Mouse (Mus musculus): ENCODE results near the gene Thbs3. TPM values are rescaled to one million over a fixed set of nuclear protein-coding genes. Genes with fewer than 3 reads are reported as not detected.

Thbs3 gene
- polyA plus RNA-seq, 1 experiment from 2014 or later, result 58.4 TPM

- no peak overlapping the region for H3K4me2 ChIP-seq
- 51% methylated on average over 3 of the region's 3 CpGs for WGBS
- no peaks in the 10 kb centered on the region for H3K36me3 ChIP-seq
- H3K9ac ChIP-seq, result no peak overlapping the region
- no peak overlapping the region for H3K4me3 ChIP-seq
- no peaks in the 10 kb centered on the region for H3K9me3 ChIP-seq
- H3K27me3 ChIP-seq, result no peaks in the 10 kb centered on the region
- no peaks in the 10 kb centered on the region for H3K4me1 ChIP-seq
- H3K27ac ChIP-seq, result no peak overlapping the region
- ATAC-seq (ENCODE audit: borderline replicate concordance, extremely low read depth, low FRiP score, low TSS enrichment), result no peak
Measured at GRCm38 (mm10) chr3:89260211-89260610, 45.2 kb downstream of the Thbs3 start.

- Histone ChIP-seq H3K27ac (peak overlapping the region; percentile 69), H3K4me1 (peaks cover 10% of the 10 kb centered on the region), H3K9ac (no peak overlapping the region), H3K4me2 (no peak overlapping the region), H3K9me3 (no peaks in the 10 kb centered on the region), H3K27me3 (no peaks in the 10 kb centered on the region), H3K4me3 (no peak overlapping the region), H3K36me3 (no peaks in the 10 kb centered on the region)
- 62% methylated on average over 10 of the region's 10 CpGs for WGBS
- ATAC-seq (ENCODE audit: borderline replicate concordance, extremely low read depth, low FRiP score, low TSS enrichment), result no peak
Measured at GRCm38 (mm10) chr3:89262417-89262816, 47.4 kb downstream of the Thbs3 start.

- Histone ChIP-seq H3K36me3 (0 out of 2 replicates have a peak, but pooled peaks cover 3% of the 10 kb centered on the region), H3K9me3 (no peaks in the 10 kb centered on the region), H3K4me1 (peaks cover 38% of the 10 kb centered on the region), H3K27me3 (no peaks in the 10 kb centered on the region), H3K9ac (peak overlapping the region; percentile 73), H3K4me3 (peak overlapping the region; percentile 60), H3K27ac (peak overlapping the region; percentile 70), H3K4me2 (peak overlapping the region; percentile 68)
- peak; percentile 75; the same call in 1 of the 2 replicates for ATAC-seq (ENCODE audit: borderline replicate concordance, extremely low read depth, low FRiP score, low TSS enrichment)
- 0% methylated on average over 20 of the region's 20 CpGs for WGBS
Measured at GRCm38 (mm10) chr3:89266439-89266893, 51.5 kb downstream of the Thbs3 start.

- Histone ChIP-seq H3K9ac (no peak overlapping the region), H3K4me2 (peak overlapping the region; percentile 69), H3K27ac (0 out of 2 replicates have a peak overlapping the region, but pooled peaks have one; percentile 90), H3K36me3 (peaks cover 21% of the 10 kb centered on the region), H3K4me1 (peaks cover 50% of the 10 kb centered on the region), H3K9me3 (no peaks in the 10 kb centered on the region), H3K4me3 (0 out of 2 replicates have a peak overlapping the region, but pooled peaks have one; percentile 56), H3K27me3 (no peaks in the 10 kb centered on the region)
- 62% methylated on average over 8 of the region's 8 CpGs for WGBS
- no peak for ATAC-seq (ENCODE audit: borderline replicate concordance, extremely low read depth, low FRiP score, low TSS enrichment)
Measured at GRCm38 (mm10) chr3:89268916-89269315, 53.9 kb downstream of the Thbs3 start.

GRCm38 (mm10) chr3:89270051-89270755 lies 55.2 kb downstream of the Thbs3 start, which contains the start of gene Slc50a1:
TSS of gene Slc50a1 (minus strand) at chr3:89270570.
- Histone ChIP-seq H3K27ac (peak within 1 kb of the TSS; percentile 90), H3K9me3 (no peaks in the 10 kb centered on the region), H3K9ac (peak within 1 kb of the TSS; percentile 73), H3K4me3 (peak within 1 kb of the TSS; percentile 56), H3K36me3 (peaks cover 26% of the 10 kb centered on the region), H3K4me2 (peak within 1 kb of the TSS; percentile 69), H3K27me3 (no peaks in the 10 kb centered on the region), H3K4me1 (peaks cover 50% of the 10 kb centered on the region)
- peak; percentile 69; the same call in 1 of the 2 replicates for ATAC-seq (ENCODE audit: borderline replicate concordance, extremely low read depth, low FRiP score, low TSS enrichment)
- 2% methylated on average over 39 of the region's 39 CpGs for WGBS

- Histone ChIP-seq H3K9ac (peak overlapping the region; percentile 73), H3K4me1 (peaks cover 48% of the 10 kb centered on the region)
- no peak for ATAC-seq (ENCODE audit: borderline replicate concordance, extremely low read depth, low FRiP score, low TSS enrichment)
Measured at GRCm38 (mm10) chr3:89270891-89271290, 55.9 kb downstream of the Thbs3 start.

GRCm38 (mm10) chr3:89271760-89272159 lies 56.8 kb downstream of the Thbs3 start:
- H3K36me3 ChIP-seq, result peaks cover 34% of the 10 kb centered on the region
- ATAC-seq (ENCODE audit: borderline replicate concordance, extremely low read depth, low FRiP score, low TSS enrichment), result no peak
- no peak overlapping the region for H3K27ac ChIP-seq
- H3K4me2 ChIP-seq, result no peak overlapping the region
- no peak overlapping the region for H3K4me3 ChIP-seq
- H3K9me3 ChIP-seq, result no peaks in the 10 kb centered on the region
- H3K27me3 ChIP-seq, result no peaks in the 10 kb centered on the region
- WGBS, result 38% methylated on average over 6 of the region's 6 CpGs
- peaks cover 53% of the 10 kb centered on the region for H3K4me1 ChIP-seq
- no peak overlapping the region for H3K9ac ChIP-seq

More at GRCm38 (mm10) chr3:89270891-89271290, 55.9 kb downstream of the Thbs3 start:
- Histone ChIP-seq H3K27me3 (no peaks in the 10 kb centered on the region), H3K9me3 (no peaks in the 10 kb centered on the region), H3K4me3 (peak overlapping the region; percentile 56; the same call in 1 of the 2 replicates), H3K4me2 (peak overlapping the region; percentile 69), H3K36me3 (peaks cover 32% of the 10 kb centered on the region), H3K27ac (peak overlapping the region; percentile 90)
- WGBS, result 54% methylated on average over 6 of the region's 6 CpGs

GRCm38 (mm10) chr3:89276061-89276460 lies 61.1 kb downstream of the Thbs3 start:
- H3K4me1 ChIP-seq, result peaks cover 47% of the 10 kb centered on the region
- H3K9me3 ChIP-seq, result no peaks in the 10 kb centered on the region
- no peak overlapping the region for H3K9ac ChIP-seq
- H3K27ac ChIP-seq, result no peak overlapping the region
- H3K36me3 ChIP-seq, result peaks cover 31% of the 10 kb centered on the region
- 86% methylated on average over 13 of the region's 13 CpGs for WGBS
- H3K27me3 ChIP-seq, result peaks cover 4% of the 10 kb centered on the region; the same call in 1 of the 2 replicates
- peak overlapping the region; percentile 85 for H3K4me2 ChIP-seq
- no peak overlapping the region for H3K4me3 ChIP-seq
- no peak for ATAC-seq (ENCODE audit: borderline replicate concordance, extremely low read depth, low FRiP score, low TSS enrichment)

MicroRNA genes within 50 kb of the gene (microRNA counts, 519-probe panel; counts per million panel counts)
- 2,091 counts per million, percentile 21 among the panel's probes with 10 or more counts for microRNA mmu-miR-92b

Small RNA genes lying within 50 kb of the gene (microRNA-seq; reads per million reads assigned to microRNA genes)
- gene Mir92b, result 2,359 reads per million, percentile 84 among the genes with 10 or more reads in this experiment

Other genes starting within 250 kb of the Thbs3 start
- gene Rusc1, start 121.9 kb upstream of the Thbs3 start, polyA plus RNA-seq (2015; fragmentation: Nextera tagmentation; extraction: Ambion mirVana), result 16.0 and 16.6 TPM in 2 replicates
- 0.17 TPM in 1 of 2 replicates, not detected in the other for gene Gm43738, start 114.1 kb upstream of the Thbs3 start, polyA plus RNA-seq (2015; fragmentation: Nextera tagmentation; extraction: Ambion mirVana)
- gene Fdps, start 113.2 kb upstream of the Thbs3 start, polyA plus RNA-seq (2015; fragmentation: Nextera tagmentation; extraction: Ambion mirVana), result 166 TPM in 2 replicates
- gene Pklr, start 79.0 kb upstream of the Thbs3 start, polyA plus RNA-seq (2015; fragmentation: Nextera tagmentation; extraction: Ambion mirVana), result 0.17 and 0.92 TPM in 2 replicates
- gene Hcn3, start 55.0 kb upstream of the Thbs3 start, polyA plus RNA-seq (2015; fragmentation: Nextera tagmentation; extraction: Ambion mirVana), result 1.2 and 1.9 TPM in 2 replicates
- 27.8 and 28.9 TPM in 2 replicates for gene Clk2, start 50.4 kb upstream of the Thbs3 start, polyA plus RNA-seq (2015; fragmentation: Nextera tagmentation; extraction: Ambion mirVana)
- gene Scamp3, start 37.7 kb upstream of the Thbs3 start, polyA plus RNA-seq (2015; fragmentation: Nextera tagmentation; extraction: Ambion mirVana), result 106 and 110 TPM in 2 replicates
- gene Fam189b, start 32.0 kb upstream of the Thbs3 start, polyA plus RNA-seq (2015; fragmentation: Nextera tagmentation; extraction: Ambion mirVana), result 12.9 and 18.4 TPM in 2 replicates
- gene Gba, start 12.3 kb upstream of the Thbs3 start, polyA plus RNA-seq (2015; fragmentation: Nextera tagmentation; extraction: Ambion mirVana), result 37.2 and 42.6 TPM in 2 replicates
- 195 and 197 TPM in 2 replicates for gene Mtx1, start 11.9 kb downstream of the Thbs3 start, polyA plus RNA-seq (2015; fragmentation: Nextera tagmentation; extraction: Ambion mirVana)
- gene Muc1, start 13.9 kb downstream of the Thbs3 start, polyA plus RNA-seq (2015; fragmentation: Nextera tagmentation; extraction: Ambion mirVana), result 74.3 and 88.9 TPM in 2 replicates
- 282 and 311 TPM in 2 replicates for gene Krtcap2, start 30.8 kb downstream of the Thbs3 start, polyA plus RNA-seq (2015; fragmentation: Nextera tagmentation; extraction: Ambion mirVana)
- gene Trim46, start 31.1 kb downstream of the Thbs3 start, polyA plus RNA-seq (2015; fragmentation: Nextera tagmentation; extraction: Ambion mirVana), result 7.2 and 7.9 TPM in 2 replicates
- 122 and 130 TPM in 2 replicates for gene Dpm3, start 44.2 kb downstream of the Thbs3 start, polyA plus RNA-seq (2015; fragmentation: Nextera tagmentation; extraction: Ambion mirVana)
- 62.3 and 65.4 TPM in 2 replicates for gene Slc50a1, start 55.4 kb downstream of the Thbs3 start, polyA plus RNA-seq (2015; fragmentation: Nextera tagmentation; extraction: Ambion mirVana)
- 89.7 and 94.5 TPM in 2 replicates for gene Efna1, start 66.0 kb downstream of the Thbs3 start, polyA plus RNA-seq (2015; fragmentation: Nextera tagmentation; extraction: Ambion mirVana)
- 5.8 and 6.0 TPM in 2 replicates for gene Efna3, start 107.8 kb downstream of the Thbs3 start, polyA plus RNA-seq (2015; fragmentation: Nextera tagmentation; extraction: Ambion mirVana)
- gene Efna4, start 122.8 kb downstream of the Thbs3 start, polyA plus RNA-seq (2015; fragmentation: Nextera tagmentation; extraction: Ambion mirVana), result 29.0 and 29.9 TPM in 2 replicates
- 61.5 and 63.0 TPM in 2 replicates for gene Adam15, start 134.8 kb downstream of the Thbs3 start, polyA plus RNA-seq (2015; fragmentation: Nextera tagmentation; extraction: Ambion mirVana)
- 0.11 and 0.19 TPM in 2 replicates for gene Dcst2, start 146.8 kb downstream of the Thbs3 start, polyA plus RNA-seq (2015; fragmentation: Nextera tagmentation; extraction: Ambion mirVana)
- 0.21 TPM in 1 of 2 replicates, not detected in the other for gene Dcst1, start 150.1 kb downstream of the Thbs3 start, polyA plus RNA-seq (2015; fragmentation: Nextera tagmentation; extraction: Ambion mirVana)
- 3.7 TPM in 2 replicates for gene Zbtb7b, start 179.6 kb downstream of the Thbs3 start, polyA plus RNA-seq (2015; fragmentation: Nextera tagmentation; extraction: Ambion mirVana)
- gene Lenep, start 187.6 kb downstream of the Thbs3 start, polyA plus RNA-seq (2015; fragmentation: Nextera tagmentation; extraction: Ambion mirVana), result not detected in 2 replicates
- 21.3 and 23.1 TPM in 2 replicates for gene Flad1, start 196.7 kb downstream of the Thbs3 start, polyA plus RNA-seq (2015; fragmentation: Nextera tagmentation; extraction: Ambion mirVana)
- 556 and 595 TPM in 2 replicates for gene Cks1b, start 203.2 kb downstream of the Thbs3 start, polyA plus RNA-seq (2015; fragmentation: Nextera tagmentation; extraction: Ambion mirVana)
- 108 and 111 TPM in 2 replicates for gene Shc1, start 203.3 kb downstream of the Thbs3 start, polyA plus RNA-seq (2015; fragmentation: Nextera tagmentation; extraction: Ambion mirVana)
- gene Pygo2, start 215.0 kb downstream of the Thbs3 start, polyA plus RNA-seq (2015; fragmentation: Nextera tagmentation; extraction: Ambion mirVana), result 40.6 and 41.1 TPM in 2 replicates
- gene Pbxip1, start 221.5 kb downstream of the Thbs3 start, polyA plus RNA-seq (2015; fragmentation: Nextera tagmentation; extraction: Ambion mirVana), result 32.6 and 35.0 TPM in 2 replicates
- 48.0 and 50.5 TPM in 2 replicates for gene Pmvk, start 239.4 kb downstream of the Thbs3 start, polyA plus RNA-seq (2015; fragmentation: Nextera tagmentation; extraction: Ambion mirVana)

Data from lung, embryonic 15.5 days (tissue).